In genomic region chr10:68441931-68442662, GRCm38 (mm10) we compare ENCODE assay signal across 22 mouse cellular contexts.
DNase-seq lines count a peak whose midpoint lies in the region; ATAC-seq and TF ChIP-seq lines count a peak whose summit lies in the region.
"Had no signal": no experiment of that assay in that cellular context is flagged by ENCODE, and none has a peak within 500 bp of the region (broad histone marks: within the 10 kb centered on the region; RNA-seq: fewer than 3 reads in every experiment).

No protein-coding gene starts in this region.

- peak; percentile 27 for DNase-seq in heart, adult 11 months
- no peak for DNase-seq in heart, postnatal 14 days
- no peak for DNase-seq in stomach, postnatal 0 days (ENCODE audit: low spot score)
- peak; percentile 9 for DNase-seq in induced T-regulatory cell, adult 2 months (ENCODE audit: low read depth)
- DNase-seq in right cerebral cortex, postnatal 25 days: no peak
- no peak for DNase-seq in frontal cortex, postnatal 36 days (ENCODE audit: low spot score in 2 of 2)
- DNase-seq: adrenal gland, postnatal 36 days; cerebellum, adult 11 months; cerebellum, adult 9-11 months; gastrocnemius, postnatal 25 days; heart, adult 2 months; kidney, adult 18-20 months; kidney, postnatal 14 days; liver, embryonic 13.5 days; right cerebral cortex, postnatal 14 days; spleen, adult 18-20 months had no signal

- no peak for TF ChIP-seq EP300 in stomach, postnatal 0 days (optimal IDR thresholded peaks at IDR 0.05)

- no peaks in the 10 kb centered on the region for H3K36me3 ChIP-seq in stomach, embryonic 16.5 days (ENCODE audit: control insufficient read depth, insufficient read depth, low read length)
- H3K36me3 ChIP-seq in stomach, postnatal 0 days (ENCODE audit: control insufficient read depth, insufficient read depth, low read length): no peaks in the 10 kb centered on the region
- H3K36me3 ChIP-seq: forebrain, embryonic 15.5 days; heart, embryonic 13.5 days; hindbrain, embryonic 12.5 days; liver, embryonic 13.5 days had no signal

- 63% methylated on average over 10 of the region's 10 CpGs for WGBS in stomach, embryonic 16.5 days
- 60% methylated on average over 10 of the region's 10 CpGs for WGBS in stomach, postnatal 0 days

- ATAC-seq in stomach, embryonic 16.5 days (ENCODE audit: insufficient read depth, low FRiP score): no peak
- ATAC-seq in stomach, postnatal 0 days (ENCODE audit: low FRiP score, low TSS enrichment): no peak

- H3K9me3 ChIP-seq in stomach, embryonic 16.5 days (replicated peaks; ENCODE audit: control insufficient read depth, low read length): no peaks in the 10 kb centered on the region
- no peaks in the 10 kb centered on the region for H3K9me3 ChIP-seq in stomach, postnatal 0 days (ENCODE audit: control insufficient read depth, low read length)
- H3K9me3 ChIP-seq: forebrain, embryonic 15.5 days; heart, embryonic 13.5 days; hindbrain, embryonic 12.5 days; liver, embryonic 13.5 days had no signal

- H3K4me2 ChIP-seq in stomach, embryonic 16.5 days (ENCODE audit: low read depth, low read length): no peak overlapping the region
- no peak overlapping the region for H3K4me2 ChIP-seq in stomach, postnatal 0 days (replicated peaks; ENCODE audit: low read depth)
- H3K4me2 ChIP-seq: forebrain, embryonic 15.5 days; hindbrain, embryonic 12.5 days; liver, embryonic 13.5 days; midbrain, embryonic 11.5 days had no signal

- H3K27me3 ChIP-seq in stomach, embryonic 16.5 days (ENCODE audit: control insufficient read depth, insufficient read depth, low read length): no peaks in the 10 kb centered on the region
- no peaks in the 10 kb centered on the region for H3K27me3 ChIP-seq in stomach, postnatal 0 days (ENCODE audit: control insufficient read depth, insufficient read depth, low read length)
- H3K27me3 ChIP-seq: forebrain, embryonic 15.5 days; heart, embryonic 13.5 days; hindbrain, embryonic 12.5 days; liver, embryonic 13.5 days had no signal

- H3K27ac ChIP-seq in stomach, embryonic 16.5 days (ENCODE audit: low read length): 0 out of 2 replicates have a peak overlapping the region, but pooled peaks have one; percentile 23
- no peak overlapping the region for H3K27ac ChIP-seq in stomach, postnatal 0 days (replicated peaks)
- H3K27ac ChIP-seq: forebrain, embryonic 15.5 days; heart, adult 2 months; hindbrain, embryonic 12.5 days; layer of hippocampus, adult 2 months; liver, embryonic 13.5 days had no signal

- intact Hi-C loops in heart, postnatal 14 days (cut with DNase I): no loop called here

- H3K9ac ChIP-seq in stomach, embryonic 16.5 days (ENCODE audit: low read length): no peak overlapping the region
- no peak overlapping the region for H3K9ac ChIP-seq in stomach, postnatal 0 days (ENCODE audit: low read length)
- H3K9ac ChIP-seq: forebrain, embryonic 15.5 days; hindbrain, embryonic 12.5 days; liver, embryonic 13.5 days had no signal

- no peak overlapping the region for H3K4me3 ChIP-seq in stomach, embryonic 16.5 days (replicated peaks; ENCODE audit: low read length)
- H3K4me3 ChIP-seq in stomach, postnatal 0 days (ENCODE audit: low read depth, low read length): no peak overlapping the region
- H3K4me3 ChIP-seq: forebrain, embryonic 15.5 days; heart, adult 2 months; heart, embryonic 13.5 days; hindbrain, embryonic 12.5 days; layer of hippocampus, adult 2 months; liver, embryonic 13.5 days had no signal

- no peak for TF ChIP-seq CTCF in stomach, postnatal 0 days (IDR thresholded peaks at IDR 0.05; ENCODE audit: low read depth)

- peaks cover 22% of the 10 kb centered on the region for H3K4me1 ChIP-seq in stomach, embryonic 16.5 days (ENCODE audit: control insufficient read depth, insufficient read depth, low read length)
- peaks cover 6% of the 10 kb centered on the region; the same call in 1 of the 2 replicates for H3K4me1 ChIP-seq in stomach, postnatal 0 days (replicated peaks; ENCODE audit: control insufficient read depth, insufficient read depth)

Comparison
In these comparisons a context has a peak if more than half of its experiments do, and no peak if none do; other contexts are left out.
1. DNase-seq: peak in heart, adult 11 months (single experiment) and induced T-regulatory cell, adult 2 months (single experiment); none in heart, postnatal 14 days (0 of 2), stomach, postnatal 0 days (single experiment), right cerebral cortex, postnatal 25 days (single experiment) and frontal cortex, postnatal 36 days (0 of 2).